Mouse (Mus musculus) lung, embryonic 15.5 days (tissue): ENCODE results near the gene Inpp4b. TPM values are rescaled to one million over a fixed set of nuclear protein-coding genes. Genes with fewer than 3 reads are reported as not detected.

Experiments used
- ATAC-seq: fragments of 200-750 bp; cut with Nextera tagmentation; 2 replicates; pipeline ENCODE4 v1.8.0; 2017; ENCODE audit warnings: moderate number of reproducible peaks, borderline replicate concordance; ENCODE audit not compliant: low FRiP score, low TSS enrichment; ENCODE audit errors: extremely low read depth
- H3K27ac ChIP-seq: fragments of 300-500 bp; sonication (generic); 2 replicates; pipeline ENCODE4 v1.5.1; 2015; ENCODE audit warnings: moderate library complexity, mild to moderate bottlenecking, inconsistent platforms
- H3K27me3 ChIP-seq: fragments of 300-500 bp; sonication (generic); 2 replicates; pipeline ENCODE4 v1.6.1; 2015; ENCODE audit warnings: inconsistent platforms
- H3K36me3 ChIP-seq: fragments of 300-500 bp; sonication (generic); 2 replicates; pipeline ENCODE4 v1.6.1; 2015; ENCODE audit warnings: inconsistent platforms
- H3K4me1 ChIP-seq: fragments of 300-500 bp; sonication (generic); 2 replicates; pipeline ENCODE4 v1.6.1; 2015; ENCODE audit warnings: inconsistent platforms
- H3K4me2 ChIP-seq: fragments of 300-500 bp; sonication (generic); 2 replicates; pipeline ENCODE4 v1.6.1; 2015; ENCODE audit warnings: inconsistent platforms, mild to moderate bottlenecking, moderate library complexity
- H3K4me3 ChIP-seq: fragments of 300-500 bp; sonication (generic); 2 replicates; pipeline ENCODE4 v1.5.1; 2015; ENCODE audit warnings: mild to moderate bottlenecking, inconsistent platforms
- H3K9ac ChIP-seq: fragments of 300-500 bp; sonication (generic); 2 replicates; pipeline ENCODE4 v1.6.1; 2015; ENCODE audit warnings: inconsistent platforms
- H3K9me3 ChIP-seq: fragments of 300-500 bp; sonication (generic); 2 replicates; pipeline ENCODE4 v1.6.1; 2016; ENCODE audit warnings: inconsistent platforms
- WGBS: fragments of 180-500 bp; shearing (Covaris S2); methylation state at CpG from one replicate; pipeline ENCODE4 v1.1.7; 2015; 5-methylcytosine and 5-hydroxymethylcytosine counted together
- polyA plus RNA-seq: library from polyadenylated mRNA; unstranded; fragments of >200 nt; fragmentation: Nextera tagmentation; extraction: Ambion mirVana; gene quantifications from 2 replicates; pipeline ENCODE4 v1.2.1, GENCODE M21; 2015

The Inpp4b gene
- polyA plus RNA-seq, 1 experiment from 2014 or later: 9.7 TPM

DNA sequence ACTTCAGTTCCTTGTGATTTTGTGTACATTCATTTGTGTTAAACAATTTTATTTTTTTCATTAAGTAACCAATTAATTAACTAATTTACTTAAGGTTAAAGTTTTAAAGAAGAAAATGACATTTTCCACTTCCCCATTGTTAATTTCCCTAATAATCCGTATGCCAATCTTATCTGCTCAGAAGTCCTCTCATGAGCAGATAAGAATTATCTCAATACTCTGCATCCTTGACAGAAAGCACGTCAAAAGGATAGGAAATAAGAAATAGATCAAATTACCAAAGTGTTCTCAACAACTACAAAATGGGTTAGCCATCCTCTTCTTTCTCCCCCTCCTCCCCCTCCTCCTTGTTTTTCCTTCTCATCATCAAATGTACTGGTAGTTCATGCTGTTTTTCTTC is 182.2 kb downstream of the Inpp4b start:
- no peaks in the 10 kb centered on the region for H3K27me3 ChIP-seq
- WGBS: 23% methylated on average over 2 of the region's 2 CpGs
- H3K4me1 ChIP-seq: no peaks in the 10 kb centered on the region
- no peak overlapping the region for H3K9ac ChIP-seq
- no peak overlapping the region for H3K4me2 ChIP-seq
- no peaks in the 10 kb centered on the region for H3K36me3 ChIP-seq
- H3K9me3 ChIP-seq: no peaks in the 10 kb centered on the region
- H3K4me3 ChIP-seq: no peak overlapping the region
- no peak overlapping the region for H3K27ac ChIP-seq
- no peak for ATAC-seq

DNA sequence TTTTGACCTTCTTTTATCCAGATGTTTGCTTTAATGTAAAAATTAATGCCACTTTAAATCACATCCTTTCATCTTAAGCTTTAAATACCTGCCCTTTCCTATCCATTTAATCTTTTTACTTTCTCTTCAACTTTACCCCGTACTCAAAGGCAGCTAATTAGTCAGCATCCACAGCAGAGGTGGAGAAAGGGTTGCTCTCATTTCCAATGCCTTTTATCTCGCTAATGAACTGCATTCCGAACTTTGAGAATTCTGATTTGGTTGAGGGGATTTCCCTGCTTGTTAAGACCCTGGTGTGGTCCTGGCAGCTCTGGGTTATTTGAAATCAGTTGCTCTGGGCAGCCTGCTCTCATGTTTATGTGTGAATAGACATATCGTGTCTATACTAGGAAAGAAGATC is 185.3 kb downstream of the Inpp4b start:
- ATAC-seq: no peak
- WGBS: 36% methylated on average over 4 of the region's 4 CpGs
- H3K27me3 ChIP-seq: no peaks in the 10 kb centered on the region

GRCm38 (mm10) chr8:81538310-81538709 is 196.0 kb downstream of the Inpp4b start:
- Histone ChIP-seq H3K4me1 (no peaks in the 10 kb centered on the region), H3K27me3 (no peaks in the 10 kb centered on the region), H3K4me2 (no peak overlapping the region), H3K27ac (no peak overlapping the region), H3K9ac (no peak overlapping the region), H3K4me3 (no peak overlapping the region), H3K36me3 (no peaks in the 10 kb centered on the region), H3K9me3 (no peaks in the 10 kb centered on the region)
- WGBS: 86% methylated on average over 3 of the region's 3 CpGs
- ATAC-seq: no peak

More for the DNA sequence above, 185.3 kb downstream of the Inpp4b start:
- no peak overlapping the region for H3K4me2 ChIP-seq
- no peaks in the 10 kb centered on the region for H3K36me3 ChIP-seq
- no peak overlapping the region for H3K9ac ChIP-seq
- H3K9me3 ChIP-seq: no peaks in the 10 kb centered on the region
- no peak overlapping the region for H3K4me3 ChIP-seq
- H3K27ac ChIP-seq: no peak overlapping the region
- no peaks in the 10 kb centered on the region for H3K4me1 ChIP-seq

DNA sequence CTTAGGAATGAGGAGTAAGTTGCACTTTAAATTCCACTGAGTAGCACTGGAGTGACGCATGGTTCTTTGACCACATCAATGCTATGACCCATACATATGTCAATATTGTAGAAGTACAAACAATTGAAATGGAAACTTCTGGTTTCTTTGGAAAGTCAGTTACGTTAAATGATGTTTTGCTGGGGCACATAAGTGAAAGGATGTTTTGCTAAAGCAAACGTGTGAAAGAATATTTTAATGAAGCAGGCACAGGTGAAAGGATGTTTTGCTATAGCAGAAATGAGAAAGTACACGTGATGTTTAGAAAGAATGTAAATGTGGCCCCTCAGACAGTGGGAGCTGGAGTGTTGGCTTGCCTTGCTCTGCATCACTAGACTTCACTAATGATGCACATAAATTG is 216.2 kb downstream of the Inpp4b start:
- WGBS: 71% methylated on average over 4 of the region's 4 CpGs
- no peak overlapping the region for H3K4me2 ChIP-seq
- no peaks in the 10 kb centered on the region for H3K4me1 ChIP-seq
- ATAC-seq: no peak
- H3K27ac ChIP-seq: no peak overlapping the region
- H3K27me3 ChIP-seq: no peaks in the 10 kb centered on the region
- H3K36me3 ChIP-seq: no peaks in the 10 kb centered on the region
- no peak overlapping the region for H3K9ac ChIP-seq
- H3K9me3 ChIP-seq: no peaks in the 10 kb centered on the region
- no peak overlapping the region for H3K4me3 ChIP-seq

DNA sequence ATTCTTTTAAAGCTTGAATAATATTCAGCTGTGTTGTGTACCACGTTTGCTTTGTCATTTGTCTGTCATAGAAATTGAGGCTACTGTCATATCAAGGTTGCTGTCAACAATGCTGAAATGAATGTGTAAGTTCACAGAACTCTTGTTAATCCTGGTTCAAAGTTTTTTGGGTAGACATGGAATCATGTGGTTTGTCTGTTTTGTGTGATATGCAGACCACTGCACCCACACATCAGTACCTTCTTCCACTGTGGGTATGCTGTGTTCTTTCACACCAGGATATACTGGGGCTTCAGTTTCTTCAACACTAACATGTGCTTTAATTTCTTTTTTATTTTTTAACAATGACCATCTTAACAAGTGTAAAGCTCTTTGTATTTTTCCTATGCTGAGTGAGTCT is 220.0 kb downstream of the Inpp4b start:
- Histone ChIP-seq H3K4me3 (no peak overlapping the region), H3K27me3 (no peaks in the 10 kb centered on the region), H3K27ac (no peak overlapping the region), H3K36me3 (no peaks in the 10 kb centered on the region), H3K9me3 (no peaks in the 10 kb centered on the region), H3K4me1 (no peaks in the 10 kb centered on the region), H3K4me2 (no peak overlapping the region), H3K9ac (no peak overlapping the region)
- no peak for ATAC-seq
- WGBS: 54% methylated on average over 1 of the region's 1 CpGs

GRCm38 (mm10) chr8:81565484-81565883 is 223.1 kb downstream of the Inpp4b start:
- Histone ChIP-seq H3K27ac (no peak overlapping the region), H3K4me1 (no peaks in the 10 kb centered on the region), H3K4me3 (no peak overlapping the region), H3K4me2 (no peak overlapping the region), H3K9ac (no peak overlapping the region), H3K27me3 (no peaks in the 10 kb centered on the region), H3K9me3 (no peaks in the 10 kb centered on the region), H3K36me3 (no peaks in the 10 kb centered on the region)
- WGBS: 80% methylated on average over 4 of the region's 4 CpGs
- no peak for ATAC-seq

DNA sequence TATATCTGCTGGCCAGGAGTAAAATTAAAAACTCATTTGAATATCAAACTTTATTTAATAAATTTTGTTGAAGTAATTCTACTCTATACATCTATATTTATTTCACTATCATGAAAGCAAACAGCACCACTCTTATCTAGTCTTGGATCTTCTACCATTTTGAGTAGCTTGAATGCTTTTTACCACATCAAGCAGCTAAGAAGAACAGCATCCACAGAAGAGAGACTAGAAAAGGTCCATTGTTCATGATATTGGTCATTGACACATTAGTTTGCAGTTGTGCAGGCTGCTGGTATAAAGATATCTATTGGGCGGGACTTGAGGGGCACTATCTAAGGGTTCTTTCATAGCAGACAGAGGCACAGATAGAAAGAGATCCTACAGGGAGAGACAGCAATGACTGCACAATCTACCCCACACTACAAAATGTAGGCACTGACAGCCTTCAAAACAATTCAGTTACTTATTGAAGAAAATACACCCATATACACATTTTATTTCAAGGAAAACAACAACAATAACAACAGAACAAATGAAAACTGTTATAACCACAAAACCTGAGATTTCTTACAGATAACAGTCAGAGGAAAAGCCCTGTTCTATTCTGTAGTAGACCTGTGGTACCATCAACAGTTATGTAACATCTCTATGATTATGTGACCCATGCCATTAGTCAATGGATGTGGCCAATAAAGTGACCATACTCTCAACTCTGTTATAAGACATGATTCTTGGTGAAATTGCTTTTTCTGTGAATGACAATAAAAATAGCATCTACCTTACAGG is 230.2 kb downstream of the Inpp4b start:
- no peak overlapping the region for H3K4me2 ChIP-seq
- H3K27me3 ChIP-seq: no peaks in the 10 kb centered on the region
- no peak overlapping the region for H3K4me3 ChIP-seq
- H3K9me3 ChIP-seq: no peaks in the 10 kb centered on the region
- WGBS: 82% methylated on average over 1 of the region's 1 CpGs
- H3K4me1 ChIP-seq: no peaks in the 10 kb centered on the region
- no peak for ATAC-seq
- no peak overlapping the region for H3K9ac ChIP-seq
- no peak overlapping the region for H3K27ac ChIP-seq
- no peaks in the 10 kb centered on the region for H3K36me3 ChIP-seq

GRCm38 (mm10) chr8:81575268-81575917 is 233.0 kb downstream of the Inpp4b start:
- Histone ChIP-seq H3K9ac (no peak overlapping the region), H3K4me2 (no peak overlapping the region), H3K36me3 (no peaks in the 10 kb centered on the region), H3K27me3 (no peaks in the 10 kb centered on the region), H3K27ac (no peak overlapping the region), H3K9me3 (no peaks in the 10 kb centered on the region), H3K4me1 (0 out of 2 replicates have a peak, but pooled peaks cover 5% of the 10 kb centered on the region), H3K4me3 (no peak overlapping the region)
- no peak for ATAC-seq
- 88% methylated on average over 3 of the region's 3 CpGs for WGBS

GRCm38 (mm10) chr8:81578951-81579350 is 236.6 kb downstream of the Inpp4b start:
- H3K9ac ChIP-seq: no peak overlapping the region
- no peak for ATAC-seq
- no peaks in the 10 kb centered on the region for H3K36me3 ChIP-seq
- no peaks in the 10 kb centered on the region for H3K27me3 ChIP-seq
- 0 out of 2 replicates have a peak, but pooled peaks cover 5% of the 10 kb centered on the region for H3K4me1 ChIP-seq
- no peak overlapping the region for H3K4me2 ChIP-seq
- WGBS: 40% methylated on average over 3 of the region's 3 CpGs
- H3K9me3 ChIP-seq: no peaks in the 10 kb centered on the region
- H3K4me3 ChIP-seq: no peak overlapping the region
- H3K27ac ChIP-seq: no peak overlapping the region

DNA sequence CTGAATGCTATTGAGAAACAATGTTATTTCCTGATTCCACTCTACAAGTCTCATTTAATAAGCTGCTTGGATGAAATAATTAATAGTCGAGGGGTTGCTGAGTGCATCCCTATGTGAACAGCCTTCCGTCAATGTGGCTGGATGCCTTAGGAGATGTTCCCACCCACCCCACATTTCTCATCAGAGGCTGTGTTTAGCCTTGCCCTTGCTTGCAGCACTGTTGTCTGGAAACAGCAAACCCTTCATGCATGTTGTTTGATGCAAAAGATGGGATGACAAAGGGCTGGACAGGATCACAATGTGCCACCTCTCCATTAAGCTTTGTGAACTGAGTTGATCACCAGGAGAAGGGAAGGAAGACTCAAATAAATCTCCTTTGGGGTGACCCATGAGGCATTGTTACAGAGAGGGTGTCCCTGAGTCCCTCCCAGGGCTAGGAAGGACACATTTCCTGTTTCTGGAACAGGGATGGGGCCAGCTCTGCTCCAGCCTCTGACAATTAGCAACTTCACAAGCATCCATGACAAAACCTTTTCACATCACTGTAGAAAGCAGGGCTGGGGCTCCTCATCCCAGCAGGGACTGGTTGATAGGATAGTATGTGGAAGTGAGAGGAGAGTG is 239.6 kb downstream of the Inpp4b start:
- Histone ChIP-seq H3K4me2 (no peak overlapping the region), H3K27me3 (no peaks in the 10 kb centered on the region), H3K27ac (no peak overlapping the region), H3K4me3 (no peak overlapping the region), H3K36me3 (no peaks in the 10 kb centered on the region), H3K4me1 (0 out of 2 replicates have a peak, but pooled peaks cover 5% of the 10 kb centered on the region), H3K9me3 (no peaks in the 10 kb centered on the region), H3K9ac (no peak overlapping the region)
- no peak for ATAC-seq
- WGBS: 72% methylated on average over 2 of the region's 2 CpGs

- no peak overlapping the region for H3K4me2 ChIP-seq
- H3K4me3 ChIP-seq: no peak overlapping the region
- H3K36me3 ChIP-seq: no peaks in the 10 kb centered on the region
- H3K4me1 ChIP-seq: 0 out of 2 replicates have a peak, but pooled peaks cover 5% of the 10 kb centered on the region
- no peaks in the 10 kb centered on the region for H3K27me3 ChIP-seq
- 72% methylated on average over 1 of the region's 1 CpGs for WGBS
- H3K9me3 ChIP-seq: no peaks in the 10 kb centered on the region
- no peak for ATAC-seq
- H3K27ac ChIP-seq: no peak overlapping the region
- no peak overlapping the region for H3K9ac ChIP-seq
Observed at GRCm38 (mm10) chr8:81582906-81583305, 240.6 kb downstream of the Inpp4b start.

GRCm38 (mm10) chr8:81586783-81587182 is 244.4 kb downstream of the Inpp4b start:
- Histone ChIP-seq H3K4me2 (no peak overlapping the region), H3K9ac (no peak overlapping the region), H3K4me3 (no peak overlapping the region), H3K27me3 (no peaks in the 10 kb centered on the region), H3K4me1 (no peaks in the 10 kb centered on the region), H3K27ac (no peak overlapping the region), H3K9me3 (no peaks in the 10 kb centered on the region), H3K36me3 (no peaks in the 10 kb centered on the region)
- WGBS: 83% methylated on average over 5 of the region's 5 CpGs
- no peak for ATAC-seq
